Mouse (Mus musculus): ENCODE results near the gene Gcnt1. TPM values are rescaled to one million over a fixed set of nuclear protein-coding genes. Genes with fewer than 3 reads are reported as not detected.

The Gcnt1 gene
- polyA plus RNA-seq, 1 experiment from 2014 or later = 8.1 TPM

DNA sequence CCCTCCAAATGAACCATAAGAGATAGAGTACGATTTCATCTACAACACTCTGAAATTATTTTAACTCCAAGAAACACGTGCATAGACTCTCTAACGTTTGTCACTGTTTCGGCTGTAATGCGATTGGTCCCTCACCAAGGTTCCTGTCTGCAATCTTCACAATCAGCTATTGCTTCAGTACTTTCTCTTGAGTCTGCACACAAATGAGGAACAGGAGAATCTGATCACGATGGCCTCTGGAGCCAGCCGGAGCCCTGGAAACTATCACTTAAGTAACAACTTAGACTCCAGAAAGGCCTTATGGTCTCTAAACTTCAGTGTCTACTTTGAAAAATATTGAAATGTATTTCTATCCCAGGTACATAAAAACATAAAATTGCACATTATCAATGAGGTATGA, 27.8 kb downstream of the Gcnt1 start:
- Histone ChIP-seq H3K4me1 (ENCODE audit: control insufficient read depth, insufficient read depth, low read length) (no peaks in the 10 kb centered on the region), H3K36me3 (ENCODE audit: control insufficient read depth, insufficient read depth, low read length) (no peaks in the 10 kb centered on the region), H3K9me3 (replicated peaks; ENCODE audit: control insufficient read depth, low read length) (no peaks in the 10 kb centered on the region), H3K4me3 (replicated peaks; ENCODE audit: low read length) (no peak overlapping the region), H3K4me2 (ENCODE audit: low read depth, low read length) (no peak overlapping the region), H3K27ac (ENCODE audit: low read length) (no peak overlapping the region), H3K9ac (ENCODE audit: low read length) (no peak overlapping the region), H3K27me3 (ENCODE audit: control insufficient read depth, insufficient read depth, low read length) (no peaks in the 10 kb centered on the region)
- ATAC-seq (ENCODE audit: insufficient read depth, low FRiP score) = no peak
- WGBS = 81% methylated on average over 7 of the region's 7 CpGs

DNA sequence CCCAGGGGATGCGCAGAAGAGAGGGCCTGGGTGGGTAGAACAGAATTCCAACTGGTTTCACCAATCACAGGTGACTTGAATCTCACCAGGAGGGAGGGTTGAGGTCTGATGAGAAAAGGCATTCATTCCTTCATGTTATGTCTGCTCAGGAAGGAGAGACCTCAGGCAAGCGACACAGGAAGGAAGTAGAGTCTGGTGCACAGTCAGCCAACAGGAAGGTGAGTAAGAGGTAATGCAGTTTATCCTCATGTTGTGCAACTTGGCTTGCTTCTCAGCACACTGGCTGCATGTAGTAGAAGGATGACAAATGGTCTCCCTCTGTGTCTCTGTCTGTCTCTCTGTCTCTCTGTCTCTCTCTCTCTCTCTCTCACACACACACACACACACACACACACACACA, 33.1 kb downstream of the Gcnt1 start:
- H3K27ac ChIP-seq (ENCODE audit: low read length) = no peak overlapping the region
- H3K9me3 ChIP-seq (replicated peaks; ENCODE audit: control insufficient read depth, low read length) = no peaks in the 10 kb centered on the region
- no peak overlapping the region for H3K4me2 ChIP-seq (ENCODE audit: low read depth, low read length)
- H3K9ac ChIP-seq (ENCODE audit: low read length) = no peak overlapping the region
- 89% methylated on average over 2 of the region's 2 CpGs for WGBS
- H3K4me1 ChIP-seq (ENCODE audit: control insufficient read depth, insufficient read depth, low read length) = peaks cover 17% of the 10 kb centered on the region
- H3K36me3 ChIP-seq (ENCODE audit: control insufficient read depth, insufficient read depth, low read length) = no peaks in the 10 kb centered on the region
- H3K4me3 ChIP-seq (replicated peaks; ENCODE audit: low read length) = no peak overlapping the region
- no peak for ATAC-seq (ENCODE audit: insufficient read depth, low FRiP score)
- no peaks in the 10 kb centered on the region for H3K27me3 ChIP-seq (ENCODE audit: control insufficient read depth, insufficient read depth, low read length)

DNA sequence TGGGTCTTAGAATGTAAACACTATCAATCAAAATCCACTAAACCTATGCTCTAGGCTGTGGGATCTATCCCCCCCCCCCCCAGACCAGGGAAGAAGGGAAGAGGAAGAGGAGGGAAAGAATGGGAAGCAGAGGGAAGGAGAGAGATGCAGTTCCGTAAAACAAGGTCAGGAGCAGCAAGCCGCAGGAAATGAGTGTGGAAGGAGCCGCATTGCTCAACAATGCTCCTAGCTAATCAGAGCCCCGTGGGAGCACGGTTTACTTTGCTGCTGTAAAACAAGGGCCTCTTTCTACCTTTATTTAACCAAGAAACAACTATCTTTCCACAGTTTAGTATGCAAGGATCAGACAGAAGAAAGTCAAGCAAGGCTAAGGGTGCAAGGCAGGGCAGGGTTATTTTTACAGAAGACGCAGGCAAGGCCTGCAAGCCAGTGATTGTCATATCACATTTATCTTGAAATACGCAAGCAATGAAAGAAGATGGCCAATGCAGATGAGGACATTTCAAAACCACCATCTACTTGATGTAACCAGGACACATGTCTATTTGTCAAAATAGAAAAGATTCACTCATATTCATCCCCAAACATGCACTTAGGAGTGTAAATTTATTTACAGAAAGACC, 35.5 kb downstream of the Gcnt1 start:
- Histone ChIP-seq H3K27ac (ENCODE audit: low read length) (no peak overlapping the region), H3K4me2 (ENCODE audit: low read depth, low read length) (no peak overlapping the region), H3K9ac (ENCODE audit: low read length) (no peak overlapping the region), H3K9me3 (replicated peaks; ENCODE audit: control insufficient read depth, low read length) (no peaks in the 10 kb centered on the region), H3K4me3 (replicated peaks; ENCODE audit: low read length) (no peak overlapping the region), H3K27me3 (ENCODE audit: control insufficient read depth, insufficient read depth, low read length) (no peaks in the 10 kb centered on the region), H3K4me1 (ENCODE audit: control insufficient read depth, insufficient read depth, low read length) (peaks cover 24% of the 10 kb centered on the region), H3K36me3 (ENCODE audit: control insufficient read depth, insufficient read depth, low read length) (no peaks in the 10 kb centered on the region)
- 32% methylated on average over 7 of the region's 7 CpGs for WGBS
- no peak; the same call in 1 of the 2 replicates for ATAC-seq (ENCODE audit: insufficient read depth, low FRiP score)

- H3K4me2 ChIP-seq (ENCODE audit: low read depth, low read length) = no peak overlapping the region
- no peaks in the 10 kb centered on the region for H3K9me3 ChIP-seq (replicated peaks; ENCODE audit: control insufficient read depth, low read length)
- ATAC-seq (ENCODE audit: insufficient read depth, low FRiP score) = no peak
- H3K27ac ChIP-seq (ENCODE audit: low read length) = no peak overlapping the region
- no peaks in the 10 kb centered on the region for H3K36me3 ChIP-seq (ENCODE audit: control insufficient read depth, insufficient read depth, low read length)
- H3K4me3 ChIP-seq (replicated peaks; ENCODE audit: low read length) = no peak overlapping the region
- H3K27me3 ChIP-seq (ENCODE audit: control insufficient read depth, insufficient read depth, low read length) = no peaks in the 10 kb centered on the region
- H3K9ac ChIP-seq (ENCODE audit: low read length) = no peak overlapping the region
- 39% methylated on average over 7 of the region's 7 CpGs for WGBS
- H3K4me1 ChIP-seq (ENCODE audit: control insufficient read depth, insufficient read depth, low read length) = peaks cover 24% of the 10 kb centered on the region
Observed at GRCm38 (mm10) chr19:17336646-17337045, 36.0 kb downstream of the Gcnt1 start.

- no peaks in the 10 kb centered on the region for H3K9me3 ChIP-seq (replicated peaks; ENCODE audit: control insufficient read depth, low read length)
- H3K4me1 ChIP-seq (ENCODE audit: control insufficient read depth, insufficient read depth, low read length) = peaks cover 24% of the 10 kb centered on the region
- H3K27me3 ChIP-seq (ENCODE audit: control insufficient read depth, insufficient read depth, low read length) = no peaks in the 10 kb centered on the region
- H3K4me2 ChIP-seq (ENCODE audit: low read depth, low read length) = peak overlapping the region; percentile 36; the same call in 1 of the 2 replicates
- H3K27ac ChIP-seq (ENCODE audit: low read length) = peak overlapping the region; percentile 53; the same call in 1 of the 2 replicates
- H3K36me3 ChIP-seq (ENCODE audit: control insufficient read depth, insufficient read depth, low read length) = no peaks in the 10 kb centered on the region
- WGBS = 60% methylated on average over 12 of the region's 12 CpGs
- ATAC-seq (ENCODE audit: insufficient read depth, low FRiP score) = peak; percentile 58
- H3K4me3 ChIP-seq (replicated peaks; ENCODE audit: low read length) = no peak overlapping the region
- H3K9ac ChIP-seq (ENCODE audit: low read length) = no peak overlapping the region
Observed at GRCm38 (mm10) chr19:17334644-17335333, 37.9 kb downstream of the Gcnt1 start.

DNA sequence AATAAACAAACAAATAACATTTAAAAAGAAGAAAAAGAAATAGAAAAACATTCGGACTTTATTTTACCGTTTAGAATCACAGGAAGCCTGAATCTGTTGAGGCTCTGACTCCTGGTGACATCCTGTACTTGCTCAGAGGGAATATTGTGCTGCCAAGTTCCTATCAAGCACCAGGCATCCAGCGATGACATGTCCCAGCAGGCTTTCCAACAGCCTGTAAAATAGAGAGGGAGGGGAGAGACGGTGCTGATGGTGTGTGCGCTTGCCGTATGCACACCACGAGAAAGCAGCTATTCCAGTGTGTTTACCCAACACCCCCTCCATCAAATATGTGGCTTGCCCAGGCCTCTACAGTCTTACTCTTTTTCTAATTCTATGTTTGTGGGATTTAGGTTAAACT, 39.6 kb downstream of the Gcnt1 start:
- ATAC-seq (ENCODE audit: insufficient read depth, low FRiP score) = peak; percentile 80
- WGBS = 29% methylated on average over 7 of the region's 7 CpGs
- no peak overlapping the region for H3K4me3 ChIP-seq (replicated peaks; ENCODE audit: low read length)
- H3K4me2 ChIP-seq (ENCODE audit: low read depth, low read length) = no peak overlapping the region; the same call in 1 of the 2 replicates
- H3K27ac ChIP-seq (ENCODE audit: low read length) = no peak overlapping the region
- H3K27me3 ChIP-seq (ENCODE audit: control insufficient read depth, insufficient read depth, low read length) = no peaks in the 10 kb centered on the region
- no peak overlapping the region for H3K9ac ChIP-seq (ENCODE audit: low read length)
- H3K36me3 ChIP-seq (ENCODE audit: control insufficient read depth, insufficient read depth, low read length) = no peaks in the 10 kb centered on the region
- H3K9me3 ChIP-seq (replicated peaks; ENCODE audit: control insufficient read depth, low read length) = no peaks in the 10 kb centered on the region
- H3K4me1 ChIP-seq (ENCODE audit: control insufficient read depth, insufficient read depth, low read length) = peaks cover 24% of the 10 kb centered on the region

DNA sequence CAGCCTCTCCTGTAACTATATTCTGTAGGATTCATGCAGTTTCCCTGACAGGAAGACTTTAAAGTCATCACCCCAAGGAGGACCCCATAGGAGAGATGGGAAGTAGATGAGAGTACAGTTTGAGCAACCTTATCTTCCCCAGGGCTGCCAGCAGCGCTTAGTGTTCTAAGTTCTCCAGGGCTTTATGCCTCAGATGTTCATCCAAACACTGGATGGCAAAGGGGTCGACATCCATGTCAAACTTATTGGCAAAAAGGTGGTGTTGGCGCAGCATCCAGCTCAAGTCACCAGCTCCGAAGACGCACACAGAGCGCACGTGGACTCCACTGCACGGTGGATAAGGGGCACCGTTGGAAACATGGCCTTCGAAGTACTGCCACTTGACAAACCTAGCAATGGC, 43.7 kb downstream of the Gcnt1 start:
- Histone ChIP-seq H3K9me3 (replicated peaks; ENCODE audit: control insufficient read depth, low read length) (no peaks in the 10 kb centered on the region), H3K27ac (ENCODE audit: low read length) (no peak overlapping the region), H3K27me3 (ENCODE audit: control insufficient read depth, insufficient read depth, low read length) (no peaks in the 10 kb centered on the region), H3K4me3 (replicated peaks; ENCODE audit: low read length) (no peak overlapping the region), H3K4me2 (ENCODE audit: low read depth, low read length) (no peak overlapping the region), H3K36me3 (ENCODE audit: control insufficient read depth, insufficient read depth, low read length) (no peaks in the 10 kb centered on the region), H3K4me1 (ENCODE audit: control insufficient read depth, insufficient read depth, low read length) (peaks cover 10% of the 10 kb centered on the region; the same call in 1 of the 2 replicates), H3K9ac (ENCODE audit: low read length) (no peak overlapping the region)
- 97% methylated on average over 10 of the region's 10 CpGs for WGBS
- ATAC-seq (ENCODE audit: insufficient read depth, low FRiP score) = no peak

GRCm38 (mm10) chr19:17327881-17328404, 44.7 kb downstream of the Gcnt1 start:
- Histone ChIP-seq H3K9ac (ENCODE audit: low read length) (no peak overlapping the region), H3K4me1 (ENCODE audit: control insufficient read depth, insufficient read depth, low read length) (peaks cover 7% of the 10 kb centered on the region), H3K9me3 (replicated peaks; ENCODE audit: control insufficient read depth, low read length) (no peaks in the 10 kb centered on the region), H3K4me3 (replicated peaks; ENCODE audit: low read length) (no peak overlapping the region), H3K27me3 (ENCODE audit: control insufficient read depth, insufficient read depth, low read length) (no peaks in the 10 kb centered on the region), H3K27ac (ENCODE audit: low read length) (no peak overlapping the region), H3K4me2 (ENCODE audit: low read depth, low read length) (no peak overlapping the region), H3K36me3 (ENCODE audit: control insufficient read depth, insufficient read depth, low read length) (no peaks in the 10 kb centered on the region)
- WGBS = 85% methylated on average over 6 of the region's 6 CpGs
- no peak for ATAC-seq (ENCODE audit: insufficient read depth, low FRiP score)

- H3K27me3 ChIP-seq (ENCODE audit: control insufficient read depth, insufficient read depth, low read length) = no peaks in the 10 kb centered on the region
- no peaks in the 10 kb centered on the region for H3K36me3 ChIP-seq (ENCODE audit: control insufficient read depth, insufficient read depth, low read length)
- no peak overlapping the region for H3K4me2 ChIP-seq (ENCODE audit: low read depth, low read length)
- H3K4me3 ChIP-seq (replicated peaks; ENCODE audit: low read length) = no peak overlapping the region
- no peak overlapping the region for H3K9ac ChIP-seq (ENCODE audit: low read length)
- peaks cover 6% of the 10 kb centered on the region for H3K4me1 ChIP-seq (ENCODE audit: control insufficient read depth, insufficient read depth, low read length)
- WGBS = 85% methylated on average over 5 of the region's 5 CpGs
- ATAC-seq (ENCODE audit: insufficient read depth, low FRiP score) = no peak
- H3K27ac ChIP-seq (ENCODE audit: low read length) = peak overlapping the region; percentile 33; the same call in 1 of the 2 replicates
- H3K9me3 ChIP-seq (replicated peaks; ENCODE audit: control insufficient read depth, low read length) = no peaks in the 10 kb centered on the region
Observed at GRCm38 (mm10) chr19:17323689-17324241, 48.9 kb downstream of the Gcnt1 start.

Measured in stomach, embryonic 16.5 days (tissue).